Mouse (Mus musculus) stomach, postnatal 0 days (tissue): ENCODE measurements at regions not wholly inside any gene's neighbourhood (a gene's known extent, or its start where the extent isn't known, plus 50 kb on each side); places are given as distances from the start of the nearest gene placed in this dataset.

Experiments
- CTCF ChIP-seq: IDR thresholded peaks from 2 replicates; pipeline ENCODE4 v1.5.1; 2016; ENCODE audit warnings: antibody characterized with exemption, low read depth, mild to moderate bottlenecking, moderate library complexity
- EP300 ChIP-seq: optimal IDR thresholded peaks from 2 replicates; pipeline ENCODE3; 2016; ENCODE audit warnings: antibody characterized with exemption

GRCm38 (mm10) chr13:80729202-80729601 is 154.0 kb upstream of the Arrdc3 start:
- no peak for TF ChIP-seq CTCF
- no peak for TF ChIP-seq EP300
